Mouse (Mus musculus): ENCODE data around the gene Tyw5. TPM values are rescaled to one million over a fixed set of nuclear protein-coding genes. Genes with fewer than 3 reads are reported as not detected.

The Tyw5 gene
- polyA plus RNA-seq (2015; fragmentation: Nextera tagmentation; extraction: Ambion mirVana): 21.2 and 24.8 TPM in 2 replicates

GRCm38 (mm10) chr1:57406187-57407151 is at the start of gene Tyw5, which contains the start of gene Maip1:
TSS of gene Tyw5 (minus strand) at chr1:57407101.
TSS of gene Maip1 (plus strand) at chr1:57406328.
- WGBS: under 1% methylated on average over 72 of the region's 72 CpGs
- Histone ChIP-seq H3K4me3 (peak within 1 kb of the TSS; percentile 89), H3K36me3 (no peaks in the 10 kb centered on the region), H3K4me2 (peak within 1 kb of the TSS; percentile 87), H3K27ac (peak within 1 kb of the TSS; percentile 95), H3K9ac (peak within 1 kb of the TSS; percentile 87), H3K27me3 (no peaks in the 10 kb centered on the region), H3K9me3 (no peaks in the 10 kb centered on the region), H3K4me1 (replicated peaks) (peaks cover 30% of the 10 kb centered on the region)
- peak; percentile 94 for ATAC-seq (ENCODE audit: low FRiP score)

GRCm38 (mm10) chr1:57450241-57450640 is 43.3 kb upstream of the Tyw5 start:
- Histone ChIP-seq H3K4me3 (no peak overlapping the region), H3K4me2 (no peak overlapping the region), H3K9me3 (no peaks in the 10 kb centered on the region), H3K9ac (no peak overlapping the region), H3K27me3 (no peaks in the 10 kb centered on the region), H3K27ac (no peak overlapping the region), H3K36me3 (no peaks in the 10 kb centered on the region), H3K4me1 (replicated peaks) (no peaks in the 10 kb centered on the region)
- no peak for ATAC-seq (ENCODE audit: low FRiP score)
- 96% methylated on average over 1 of the region's 1 CpGs for WGBS

GRCm38 (mm10) chr1:57445679-57446078 is 38.8 kb upstream of the Tyw5 start:
- Histone ChIP-seq H3K36me3 (no peaks in the 10 kb centered on the region), H3K27ac (no peak overlapping the region), H3K27me3 (no peaks in the 10 kb centered on the region), H3K4me2 (no peak overlapping the region), H3K4me3 (no peak overlapping the region), H3K9ac (no peak overlapping the region), H3K4me1 (replicated peaks) (no peaks in the 10 kb centered on the region), H3K9me3 (no peaks in the 10 kb centered on the region)
- 65% methylated on average over 10 of the region's 10 CpGs for WGBS
- ATAC-seq (ENCODE audit: low FRiP score): no peak

- Histone ChIP-seq H3K9ac (no peak overlapping the region), H3K4me1 (replicated peaks) (0 out of 2 replicates have a peak, but pooled peaks cover 4% of the 10 kb centered on the region), H3K27ac (no peak overlapping the region), H3K36me3 (no peaks in the 10 kb centered on the region), H3K4me2 (no peak overlapping the region), H3K4me3 (no peak overlapping the region), H3K9me3 (no peaks in the 10 kb centered on the region), H3K27me3 (no peaks in the 10 kb centered on the region)
- ATAC-seq (ENCODE audit: low FRiP score): no peak
- WGBS: 61% methylated on average over 4 of the region's 4 CpGs
Measured at GRCm38 (mm10) chr1:57440771-57441170, 33.9 kb upstream of the Tyw5 start.

- no peak overlapping the region for H3K27ac ChIP-seq
- no peak overlapping the region for H3K4me3 ChIP-seq
- no peaks in the 10 kb centered on the region for H3K27me3 ChIP-seq
- no peak overlapping the region for H3K4me2 ChIP-seq
- ATAC-seq (ENCODE audit: low FRiP score): no peak
- H3K9ac ChIP-seq: no peak overlapping the region
- H3K4me1 ChIP-seq (replicated peaks): 0 out of 2 replicates have a peak, but pooled peaks cover 4% of the 10 kb centered on the region
- WGBS: 87% methylated on average over 6 of the region's 6 CpGs
- no peaks in the 10 kb centered on the region for H3K9me3 ChIP-seq
- no peaks in the 10 kb centered on the region for H3K36me3 ChIP-seq
Measured at GRCm38 (mm10) chr1:57439026-57439425, 32.1 kb upstream of the Tyw5 start.

GRCm38 (mm10) chr1:57436954-57437353 is 30.1 kb upstream of the Tyw5 start:
- Histone ChIP-seq H3K4me3 (no peak overlapping the region), H3K9ac (no peak overlapping the region), H3K4me1 (replicated peaks) (0 out of 2 replicates have a peak, but pooled peaks cover 4% of the 10 kb centered on the region), H3K9me3 (no peaks in the 10 kb centered on the region), H3K27me3 (no peaks in the 10 kb centered on the region), H3K4me2 (peak overlapping the region; percentile 22), H3K36me3 (no peaks in the 10 kb centered on the region), H3K27ac (no peak overlapping the region)
- WGBS: 35% methylated on average over 9 of the region's 9 CpGs
- no peak for ATAC-seq (ENCODE audit: low FRiP score)

GRCm38 (mm10) chr1:57436408-57436807 is 29.5 kb upstream of the Tyw5 start:
- H3K9me3 ChIP-seq: no peaks in the 10 kb centered on the region
- WGBS: 76% methylated on average over 9 of the region's 9 CpGs
- no peak for ATAC-seq (ENCODE audit: low FRiP score)
- peak overlapping the region; percentile 22 for H3K4me2 ChIP-seq
- no peaks in the 10 kb centered on the region for H3K36me3 ChIP-seq
- 0 out of 2 replicates have a peak, but pooled peaks cover 4% of the 10 kb centered on the region for H3K4me1 ChIP-seq (replicated peaks)
- no peak overlapping the region for H3K27ac ChIP-seq
- H3K9ac ChIP-seq: no peak overlapping the region
- H3K4me3 ChIP-seq: no peak overlapping the region
- no peaks in the 10 kb centered on the region for H3K27me3 ChIP-seq

GRCm38 (mm10) chr1:57433141-57433540 is 26.2 kb upstream of the Tyw5 start:
- no peak overlapping the region for H3K4me2 ChIP-seq
- no peak overlapping the region for H3K9ac ChIP-seq
- peaks cover 23% of the 10 kb centered on the region for H3K4me1 ChIP-seq (replicated peaks)
- WGBS: 94% methylated on average over 7 of the region's 7 CpGs
- no peak overlapping the region for H3K4me3 ChIP-seq
- no peak for ATAC-seq (ENCODE audit: low FRiP score)
- no peaks in the 10 kb centered on the region for H3K27me3 ChIP-seq
- H3K36me3 ChIP-seq: no peaks in the 10 kb centered on the region
- no peak overlapping the region for H3K27ac ChIP-seq
- no peaks in the 10 kb centered on the region for H3K9me3 ChIP-seq

- 1% methylated on average over 12 of the region's 12 CpGs for WGBS
- H3K4me3 ChIP-seq: 0 out of 2 replicates have a peak overlapping the region, but pooled peaks have one; percentile 8
- peak overlapping the region; percentile 60; the same call in 1 of the 2 replicates for H3K9ac ChIP-seq
Measured at GRCm38 (mm10) chr1:57429786-57430483, 23.0 kb upstream of the Tyw5 start.

GRCm38 (mm10) chr1:57428368-57429308 is 21.7 kb upstream of the Tyw5 start:
- H3K4me2 ChIP-seq: peak overlapping the region; percentile 44
- H3K36me3 ChIP-seq: no peaks in the 10 kb centered on the region
- H3K27me3 ChIP-seq: no peaks in the 10 kb centered on the region
- H3K9me3 ChIP-seq: no peaks in the 10 kb centered on the region
- peak overlapping the region; percentile 61 for H3K9ac ChIP-seq
- H3K4me3 ChIP-seq: peak overlapping the region; percentile 22; the same call in 1 of the 2 replicates
- peak overlapping the region; percentile 55 for H3K27ac ChIP-seq
- ATAC-seq (ENCODE audit: low FRiP score): peak; percentile 90
- H3K4me1 ChIP-seq (replicated peaks): peaks cover 18% of the 10 kb centered on the region
- WGBS: 45% methylated on average over 16 of the region's 16 CpGs

More at GRCm38 (mm10) chr1:57429786-57430483, 23.0 kb upstream of the Tyw5 start:
- peak; percentile 55 for ATAC-seq (ENCODE audit: low FRiP score)
- Histone ChIP-seq H3K36me3 (no peaks in the 10 kb centered on the region), H3K27me3 (no peaks in the 10 kb centered on the region), H3K4me1 (replicated peaks) (peaks cover 18% of the 10 kb centered on the region), H3K9me3 (no peaks in the 10 kb centered on the region), H3K27ac (peak overlapping the region; percentile 19), H3K4me2 (peak overlapping the region; percentile 44)

- H3K27ac ChIP-seq: no peak overlapping the region
Measured at GRCm38 (mm10) chr1:57423696-57424095, 16.8 kb upstream of the Tyw5 start.

More at GRCm38 (mm10) chr1:57423696-57424095, 16.8 kb upstream of the Tyw5 start:
- Histone ChIP-seq H3K27me3 (no peaks in the 10 kb centered on the region), H3K9me3 (no peaks in the 10 kb centered on the region), H3K4me3 (no peak overlapping the region), H3K9ac (no peak overlapping the region), H3K36me3 (no peaks in the 10 kb centered on the region), H3K4me2 (no peak overlapping the region), H3K4me1 (replicated peaks) (peaks cover 4% of the 10 kb centered on the region)
- ATAC-seq (ENCODE audit: low FRiP score): no peak
- WGBS: 13% methylated on average over 1 of the region's 1 CpGs

All from hindbrain, embryonic 13.5 days (tissue).